In genomic region chr3:95666124-95666844, GRCm38 (mm10) we compare ENCODE assay signal across 7 mouse cellular contexts. TPM values are rescaled to one million over a fixed set of nuclear protein-coding genes. Genes with fewer than 3 reads are reported as not detected.
A peak's percentile ranks its signal among the peaks of the same experiment; 100 is the strongest.
DNase-seq lines count a peak whose midpoint lies in the region; ATAC-seq lines count a peak whose summit lies in the region.

No protein-coding gene starts in this region.

- H3K4me3 ChIP-seq in erythroblast, embryonic 14.5 days (replicated peaks): peak overlapping the region; percentile 21
- H3K4me3 ChIP-seq in liver, embryonic 11.5 days (ENCODE audit: low read depth, low read length): no peak overlapping the region
- H3K4me3 ChIP-seq in stomach, embryonic 14.5 days (ENCODE audit: low read depth, low read length): no peak overlapping the region

- H3K4me2 ChIP-seq in liver, embryonic 11.5 days: peak overlapping the region; percentile 41
- no peak overlapping the region for H3K4me2 ChIP-seq in stomach, embryonic 14.5 days (replicated peaks; ENCODE audit: low read depth, low read length)

- H3K9ac ChIP-seq in liver, embryonic 11.5 days (ENCODE audit: low read depth, low read length): 0 out of 2 replicates have a peak overlapping the region, but pooled peaks have one; percentile 34
- no peak overlapping the region for H3K9ac ChIP-seq in stomach, embryonic 14.5 days (replicated peaks; ENCODE audit: low read depth, low read length)

- WGBS in liver, embryonic 11.5 days: 33% methylated on average over 6 of the region's 6 CpGs
- WGBS in stomach, embryonic 14.5 days: 21% methylated on average over 6 of the region's 6 CpGs

- DNase-seq in CD8-positive naive resting alpha-beta T cell, adult 2 months (ENCODE audit: low read depth in 2 of 2, low spot score in 2 of 2): peak; percentile 46 to 67
- peak; percentile 94 for DNase-seq in Muller cell, postnatal 12 days (ENCODE audit: inconsistent ontology term)
- DNase-seq in liver, embryonic 11.5 days (ENCODE audit: low spot score): peak; percentile 76
- DNase-seq in cerebellum, postnatal 4 days (ENCODE audit: low spot score in 2 of 2): no peak
- DNase-seq in left cerebral cortex, adult 11 months (ENCODE audit: low spot score): no peak

- H3K4me1 ChIP-seq in erythroblast, embryonic 14.5 days (ENCODE audit: control insufficient read depth): peaks cover 92% of the 10 kb centered on the region
- peaks cover 71% of the 10 kb centered on the region for H3K4me1 ChIP-seq in liver, embryonic 11.5 days (replicated peaks; ENCODE audit: control insufficient read depth, insufficient read depth, low read length)
- peaks cover 56% of the 10 kb centered on the region for H3K4me1 ChIP-seq in stomach, embryonic 14.5 days (ENCODE audit: control insufficient read depth, insufficient read depth, low read length)

- no peaks in the 10 kb centered on the region for H3K27me3 ChIP-seq in erythroblast, embryonic 14.5 days (ENCODE audit: control insufficient read depth)
- no peaks in the 10 kb centered on the region for H3K27me3 ChIP-seq in liver, embryonic 11.5 days (replicated peaks; ENCODE audit: control insufficient read depth, insufficient read depth, low read length)
- H3K27me3 ChIP-seq in stomach, embryonic 14.5 days (ENCODE audit: control insufficient read depth, insufficient read depth, low read length): no peaks in the 10 kb centered on the region

- peaks cover 96% of the 10 kb centered on the region for H3K36me3 ChIP-seq in erythroblast, embryonic 14.5 days (ENCODE audit: control insufficient read depth)
- peaks cover 30% of the 10 kb centered on the region for H3K36me3 ChIP-seq in liver, embryonic 11.5 days (ENCODE audit: control insufficient read depth, insufficient read depth, low read length)
- peaks cover 34% of the 10 kb centered on the region for H3K36me3 ChIP-seq in stomach, embryonic 14.5 days (ENCODE audit: control insufficient read depth, insufficient read depth, low read length)

- H3K27ac ChIP-seq in liver, embryonic 11.5 days (ENCODE audit: low read depth, low read length): peak overlapping the region; percentile 76
- peak overlapping the region; percentile 55; the same call in 1 of the 2 replicates for H3K27ac ChIP-seq in stomach, embryonic 14.5 days (ENCODE audit: low read length)

- peak; percentile 76 for ATAC-seq in liver, embryonic 11.5 days (replicated peaks; ENCODE audit: low FRiP score)
- ATAC-seq in stomach, embryonic 14.5 days (ENCODE audit: insufficient number of reproducible peaks, insufficient read depth, low FRiP score, low read depth): peak; percentile 54

- H3K9me3 ChIP-seq in erythroblast, embryonic 14.5 days (ENCODE audit: control insufficient read depth, low read length): no peaks in the 10 kb centered on the region
- H3K9me3 ChIP-seq in liver, embryonic 11.5 days (ENCODE audit: control insufficient read depth, low read length): no peaks in the 10 kb centered on the region
- no peaks in the 10 kb centered on the region for H3K9me3 ChIP-seq in stomach, embryonic 14.5 days (ENCODE audit: control insufficient read depth, low read depth, low read length)

RNA-seq across cellular contexts. Expression of gene Mcl1, which starts 7.7 kb away (rescaled TPM):
- 31.1 and 36.9 TPM in 2 replicates for polyA plus RNA-seq in erythroblast, embryonic 14.5 days (2012)
- 52.2 and 57.7 TPM in 2 replicates for polyA plus RNA-seq in liver, embryonic 11.5 days (2014; fragmentation: Nextera tagmentation; extraction: Ambion mirVana)
- polyA plus RNA-seq in stomach, embryonic 14.5 days (2014; fragmentation: Nextera tagmentation; extraction: Ambion mirVana): 47.0 and 61.2 TPM in 2 replicates

RNA-seq across cellular contexts. Expression of gene Adamtsl4, which starts 21.4 kb away (rescaled TPM):
- polyA plus RNA-seq in erythroblast, embryonic 14.5 days (2012): 0.22 TPM in 1 of 2 replicates, not detected in the other
- 0.38 and 1.2 TPM in 2 replicates for polyA plus RNA-seq in liver, embryonic 11.5 days (2014; fragmentation: Nextera tagmentation; extraction: Ambion mirVana)
- 3.1 and 5.3 TPM in 2 replicates for polyA plus RNA-seq in stomach, embryonic 14.5 days (2014; fragmentation: Nextera tagmentation; extraction: Ambion mirVana)

RNA-seq across cellular contexts. Expression of gene Ensa, which starts 41.5 kb away (rescaled TPM):
- polyA plus RNA-seq in erythroblast, embryonic 14.5 days (2012): 2.8 and 4.2 TPM in 2 replicates
- 51.3 and 55.8 TPM in 2 replicates for polyA plus RNA-seq in liver, embryonic 11.5 days (2014; fragmentation: Nextera tagmentation; extraction: Ambion mirVana)
- polyA plus RNA-seq in stomach, embryonic 14.5 days (2014; fragmentation: Nextera tagmentation; extraction: Ambion mirVana): 76.3 and 81.3 TPM in 2 replicates

Comparison
In these comparisons a context has a peak if more than half of its experiments do, and no peak if none do; other contexts are left out.
1. DNase-seq: peak in CD8-positive naive resting alpha-beta T cell, adult 2 months (2 of 2), Muller cell, postnatal 12 days (single experiment) and liver, embryonic 11.5 days (single experiment); none in cerebellum, postnatal 4 days (0 of 2) and left cerebral cortex, adult 11 months (single experiment).